Mouse (Mus musculus): ENCODE results near the gene Appl1. TPM values are rescaled to one million over a fixed set of nuclear protein-coding genes. Genes with fewer than 3 reads are reported as not detected.
A peak's percentile ranks its signal among the peaks of the same experiment; 100 is the strongest.

Gene Appl1
- polyA plus RNA-seq, 1 experiment, result 2.9 TPM

GRCm38 (mm10) chr14:26991622-26992021 is 20.6 kb upstream of the Appl1 start:
- TF ChIP-seq USF1 (IDR thresholded peaks at IDR 0.05; ENCODE audit: low read depth) (no peak), MYOD1 (IDR thresholded peaks at IDR 0.05; ENCODE audit: control insufficient read depth, insufficient read length, low read depth) (no peak), MYOG (IDR thresholded peaks at IDR 0.05; ENCODE audit: control insufficient read depth, extremely low read depth, insufficient read length) (no peak), FOSL1 (IDR thresholded peaks at IDR 0.05; ENCODE audit: insufficient read depth, low read length, poor library complexity, severe bottlenecking) (no peak), MAX (IDR thresholded peaks at IDR 0.05) (no peak), CTCF (IDR thresholded peaks at IDR 0.05; ENCODE audit: control insufficient read depth, insufficient read depth, insufficient read length) (no peak), CEBPB (IDR thresholded peaks at IDR 0.05; ENCODE audit: low read depth) (no peak)
- Histone ChIP-seq H3K27me3 (ENCODE audit: control insufficient read depth, insufficient read depth, insufficient read length) (no peaks in the 10 kb centered on the region), H3K4me3 (ENCODE audit: insufficient read depth, poor library complexity, severe bottlenecking) (no peak overlapping the region), H3K79me2 (ENCODE audit: control insufficient read depth, insufficient read depth) (no peaks in the 10 kb centered on the region), H3ac (ENCODE audit: control insufficient read depth, insufficient read length, low read depth) (no peak overlapping the region), H3K79me3 (ENCODE audit: low read depth) (no peaks in the 10 kb centered on the region), H3K36me3 (ENCODE audit: control insufficient read depth, insufficient read depth) (no peaks in the 10 kb centered on the region)

- no peaks in the 10 kb centered on the region for H3K27me3 ChIP-seq (ENCODE audit: control insufficient read depth, insufficient read depth, insufficient read length)
- TF ChIP-seq MYOG (IDR thresholded peaks at IDR 0.05; ENCODE audit: control insufficient read depth, extremely low read depth, insufficient read length), result no peak
- no peak for TF ChIP-seq USF1 (IDR thresholded peaks at IDR 0.05; ENCODE audit: low read depth)
- no peak for TF ChIP-seq FOSL1 (IDR thresholded peaks at IDR 0.05; ENCODE audit: insufficient read depth, low read length, poor library complexity, severe bottlenecking)
- no peak for TF ChIP-seq MAX (IDR thresholded peaks at IDR 0.05)
- TF ChIP-seq MYOD1 (IDR thresholded peaks at IDR 0.05; ENCODE audit: control insufficient read depth, insufficient read length, low read depth), result no peak
- no peaks in the 10 kb centered on the region for H3K36me3 ChIP-seq (ENCODE audit: control insufficient read depth, insufficient read depth)
- no peaks in the 10 kb centered on the region for H3K79me3 ChIP-seq (ENCODE audit: low read depth)
- no peak overlapping the region for H3ac ChIP-seq (ENCODE audit: control insufficient read depth, insufficient read length, low read depth)
- H3K79me2 ChIP-seq (ENCODE audit: control insufficient read depth, insufficient read depth), result no peaks in the 10 kb centered on the region
- no peak overlapping the region for H3K4me3 ChIP-seq (ENCODE audit: insufficient read depth, poor library complexity, severe bottlenecking)
Measured at GRCm38 (mm10) chr14:26988694-26989093, 17.7 kb upstream of the Appl1 start.

- Histone ChIP-seq H3K79me3 (ENCODE audit: low read depth) (no peaks in the 10 kb centered on the region), H3K36me3 (ENCODE audit: control insufficient read depth, insufficient read depth) (no peaks in the 10 kb centered on the region), H3K79me2 (ENCODE audit: control insufficient read depth, insufficient read depth) (no peaks in the 10 kb centered on the region), H3K4me3 (ENCODE audit: insufficient read depth, poor library complexity, severe bottlenecking) (no peak overlapping the region), H3ac (ENCODE audit: control insufficient read depth, insufficient read length, low read depth) (no peak overlapping the region), H3K27me3 (ENCODE audit: control insufficient read depth, insufficient read depth, insufficient read length) (no peaks in the 10 kb centered on the region)
- TF ChIP-seq CEBPB (IDR thresholded peaks at IDR 0.05; ENCODE audit: low read depth), result no peak
- TF ChIP-seq MYOD1 (IDR thresholded peaks at IDR 0.05; ENCODE audit: control insufficient read depth, insufficient read length, low read depth), result peak; percentile 63
Measured at GRCm38 (mm10) chr14:26982150-26982530, 11.1 kb upstream of the Appl1 start.

DNA sequence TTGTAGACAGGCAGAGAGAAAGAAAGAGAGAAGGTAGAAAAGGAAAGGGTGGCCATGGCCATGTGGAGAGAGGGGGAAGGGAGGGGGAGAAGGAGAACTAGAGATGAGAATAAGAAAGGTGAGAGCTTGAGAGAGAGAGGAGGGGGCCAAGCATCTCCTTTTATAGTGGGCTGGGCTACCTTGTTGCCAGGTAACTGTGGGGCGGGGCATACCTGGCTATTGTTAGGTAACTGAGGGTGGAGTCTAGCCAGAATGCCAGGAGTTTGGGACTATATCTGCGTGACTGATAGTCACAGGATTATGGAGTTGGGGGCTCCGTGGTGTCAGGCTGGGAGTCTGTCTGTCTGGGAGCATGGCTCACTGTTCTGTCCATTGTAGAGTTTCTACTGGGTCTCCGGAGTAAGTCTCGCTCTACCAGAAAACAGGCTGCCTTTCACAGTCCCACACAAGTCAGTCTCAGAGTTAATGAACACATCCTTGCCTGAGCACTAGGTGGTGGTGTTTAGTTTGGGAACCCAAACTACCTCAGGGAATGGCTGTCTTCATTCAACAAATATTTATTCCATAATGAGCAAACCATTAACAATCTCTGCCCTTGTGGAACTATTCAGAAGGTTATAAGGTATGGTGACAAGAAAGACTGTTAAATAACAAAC is 10.6 kb upstream of the Appl1 start:
- no peak overlapping the region for H3ac ChIP-seq (ENCODE audit: control insufficient read depth, insufficient read length, low read depth)
- no peaks in the 10 kb centered on the region for H3K36me3 ChIP-seq (ENCODE audit: control insufficient read depth, insufficient read depth)
- no peaks in the 10 kb centered on the region for H3K27me3 ChIP-seq (ENCODE audit: control insufficient read depth, insufficient read depth, insufficient read length)
- no peak for TF ChIP-seq MYOG (IDR thresholded peaks at IDR 0.05; ENCODE audit: control insufficient read depth, extremely low read depth, insufficient read length)
- no peak for TF ChIP-seq MAX (IDR thresholded peaks at IDR 0.05)
- TF ChIP-seq CTCF (IDR thresholded peaks at IDR 0.05; ENCODE audit: control insufficient read depth, insufficient read depth, insufficient read length), result no peak
- TF ChIP-seq MYOD1 (IDR thresholded peaks at IDR 0.05; ENCODE audit: control insufficient read depth, insufficient read length, low read depth), result no peak
- no peak for TF ChIP-seq USF1 (IDR thresholded peaks at IDR 0.05; ENCODE audit: low read depth)
- TF ChIP-seq FOSL1 (IDR thresholded peaks at IDR 0.05; ENCODE audit: insufficient read depth, low read length, poor library complexity, severe bottlenecking), result no peak
- TF ChIP-seq CEBPB (IDR thresholded peaks at IDR 0.05; ENCODE audit: low read depth), result no peak
- no peak overlapping the region for H3K4me3 ChIP-seq (ENCODE audit: insufficient read depth, poor library complexity, severe bottlenecking)
- no peaks in the 10 kb centered on the region for H3K79me3 ChIP-seq (ENCODE audit: low read depth)
- H3K79me2 ChIP-seq (ENCODE audit: control insufficient read depth, insufficient read depth), result no peaks in the 10 kb centered on the region

DNA sequence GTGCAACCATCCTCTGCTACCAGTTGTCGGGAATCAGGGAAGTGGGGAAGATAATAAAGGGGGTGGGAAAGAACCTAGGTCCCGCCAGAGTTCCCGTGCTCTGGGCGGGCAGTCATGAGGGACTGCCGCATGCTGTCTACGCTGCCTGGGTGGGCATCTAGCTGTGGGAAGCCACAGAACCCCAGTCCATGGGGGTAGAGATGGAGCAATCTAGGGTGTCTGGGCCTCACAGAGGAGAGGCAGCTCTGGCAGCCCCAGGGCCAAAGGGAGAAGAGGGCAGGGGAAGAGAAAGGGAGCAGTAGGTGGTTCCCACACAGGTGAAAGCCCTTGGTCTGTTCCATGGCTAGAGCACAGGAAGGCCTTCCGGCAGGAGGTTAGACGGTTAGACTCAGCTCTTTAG is 10.0 kb upstream of the Appl1 start:
- H3K79me3 ChIP-seq (ENCODE audit: low read depth), result no peaks in the 10 kb centered on the region
- no peak for TF ChIP-seq FOSL1 (IDR thresholded peaks at IDR 0.05; ENCODE audit: insufficient read depth, low read length, poor library complexity, severe bottlenecking)
- no peak for TF ChIP-seq MYOD1 (IDR thresholded peaks at IDR 0.05; ENCODE audit: control insufficient read depth, insufficient read length, low read depth)
- TF ChIP-seq MYOG (IDR thresholded peaks at IDR 0.05; ENCODE audit: control insufficient read depth, extremely low read depth, insufficient read length), result no peak
- TF ChIP-seq MAX (IDR thresholded peaks at IDR 0.05), result no peak
- no peak for TF ChIP-seq CTCF (IDR thresholded peaks at IDR 0.05; ENCODE audit: control insufficient read depth, insufficient read depth, insufficient read length)
- no peak overlapping the region for H3K4me3 ChIP-seq (ENCODE audit: insufficient read depth, poor library complexity, severe bottlenecking)
- no peaks in the 10 kb centered on the region for H3K36me3 ChIP-seq (ENCODE audit: control insufficient read depth, insufficient read depth)
- no peaks in the 10 kb centered on the region for H3K27me3 ChIP-seq (ENCODE audit: control insufficient read depth, insufficient read depth, insufficient read length)
- H3ac ChIP-seq (ENCODE audit: control insufficient read depth, insufficient read length, low read depth), result no peak overlapping the region
- H3K79me2 ChIP-seq (ENCODE audit: control insufficient read depth, insufficient read depth), result no peaks in the 10 kb centered on the region

DNA sequence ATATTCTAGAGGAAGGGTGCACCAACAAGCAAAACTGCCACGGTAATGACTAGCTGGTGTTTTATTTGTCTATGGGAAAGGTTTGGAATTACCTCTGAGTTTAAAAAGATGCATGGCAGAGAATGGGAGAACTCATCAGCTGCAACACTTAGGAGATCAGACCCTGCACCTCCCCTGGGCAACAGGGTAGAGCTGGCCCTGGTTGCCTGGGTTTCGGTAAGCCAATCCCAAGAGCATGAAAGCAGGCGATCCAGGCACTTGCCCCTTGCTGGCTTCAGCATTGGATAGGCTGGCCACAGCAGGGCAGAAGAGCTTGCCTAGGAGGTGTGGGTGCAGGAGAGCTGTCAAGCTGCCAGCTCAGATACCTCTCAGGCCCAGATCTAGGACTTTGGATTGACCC is 8.8 kb upstream of the Appl1 start:
- Histone ChIP-seq H3K27me3 (ENCODE audit: control insufficient read depth, insufficient read depth, insufficient read length) (no peaks in the 10 kb centered on the region), H3K79me2 (ENCODE audit: control insufficient read depth, insufficient read depth) (no peaks in the 10 kb centered on the region), H3K36me3 (ENCODE audit: control insufficient read depth, insufficient read depth) (no peaks in the 10 kb centered on the region), H3K4me3 (ENCODE audit: insufficient read depth, poor library complexity, severe bottlenecking) (no peak overlapping the region), H3ac (ENCODE audit: control insufficient read depth, insufficient read length, low read depth) (no peak overlapping the region), H3K79me3 (ENCODE audit: low read depth) (no peaks in the 10 kb centered on the region)
- TF ChIP-seq USF1 (IDR thresholded peaks at IDR 0.05; ENCODE audit: low read depth) (no peak), CTCF (IDR thresholded peaks at IDR 0.05; ENCODE audit: control insufficient read depth, insufficient read depth, insufficient read length) (no peak), MYOD1 (IDR thresholded peaks at IDR 0.05; ENCODE audit: control insufficient read depth, insufficient read length, low read depth) (no peak), MYOG (IDR thresholded peaks at IDR 0.05; ENCODE audit: control insufficient read depth, extremely low read depth, insufficient read length) (no peak), FOSL1 (IDR thresholded peaks at IDR 0.05; ENCODE audit: insufficient read depth, low read length, poor library complexity, severe bottlenecking) (no peak), MAX (IDR thresholded peaks at IDR 0.05) (no peak), CEBPB (IDR thresholded peaks at IDR 0.05; ENCODE audit: low read depth) (no peak)

Data from C2C12 (cell line).